Mouse (Mus musculus) hindbrain, postnatal 0 days (tissue): ENCODE results near the gene Gpr141. TPM values are rescaled to one million over a fixed set of nuclear protein-coding genes. Genes with fewer than 3 reads are reported as not detected.

Experiments
- ATAC-seq: fragments of 200-750 bp; cut with Nextera tagmentation; 2 replicates; pipeline ENCODE4 v1.8.0; 2017; ENCODE audit warnings: mild to moderate bottlenecking, moderate TSS enrichment, moderate library complexity
- DNase-seq: peaks from one replicate; pipeline ENCODE4 v3.0.0-alpha.2; 2015; ENCODE audit warnings: low spot score
- H3K27ac ChIP-seq: fragments of 300-500 bp; sonication (generic); 2 replicates; pipeline ENCODE4 v1.5.1; 2014; ENCODE audit warnings: mild to moderate bottlenecking
- H3K27me3 ChIP-seq: fragments of 300-500 bp; sonication (generic); 2 replicates; pipeline ENCODE4 v1.6.1; 2014; ENCODE audit warnings: low read length, mixed read lengths; ENCODE audit not compliant: insufficient read depth
- H3K36me3 ChIP-seq: fragments of 300-500 bp; sonication (generic); 2 replicates; pipeline ENCODE4 v1.6.1; 2014; ENCODE audit warnings: low read length, mixed read lengths; ENCODE audit not compliant: insufficient read depth
- H3K4me1 ChIP-seq: fragments of 300-500 bp; sonication (generic); 2 replicates; pipeline ENCODE4 v1.6.1; 2014; ENCODE audit warnings: antibody characterized with exemption, low read length, mixed read lengths; ENCODE audit not compliant: insufficient read depth
- H3K4me2 ChIP-seq: fragments of 300-500 bp; sonication (generic); 2 replicates; pipeline ENCODE4 v1.6.1; 2014; ENCODE audit warnings: low read depth, mild to moderate bottlenecking, low read length, moderate library complexity, mixed read lengths
- H3K4me3 ChIP-seq: fragments of 300-500 bp; sonication (generic); 2 replicates; pipeline ENCODE4 v1.5.1; 2014; ENCODE audit warnings: low read length
- H3K9ac ChIP-seq: fragments of 300-500 bp; sonication (generic); replicated peaks from 2 replicates; pipeline ENCODE4 v1.6.1; 2014; ENCODE audit warnings: mild to moderate bottlenecking, low read length, moderate library complexity, mixed read lengths
- H3K9me3 ChIP-seq: fragments of 300-500 bp; sonication (generic); 2 replicates; pipeline ENCODE4 v1.6.1; 2016; ENCODE audit warnings: low read length, mixed read lengths
- CTCF ChIP-seq: IDR thresholded peaks from 2 replicates; pipeline ENCODE4 v1.5.1; 2016; ENCODE audit warnings: antibody characterized with exemption, control low read depth, low read depth
- WGBS: fragments of 180-500 bp; shearing (Covaris S2); extraction: QIAGEN DNeasy Blood & Tissue Kit; methylation state at CpG from one replicate; pipeline ENCODE4 v1.1.7; 2014; 5-methylcytosine and 5-hydroxymethylcytosine counted together
- polyA plus RNA-seq: library from polyadenylated mRNA; unstranded; fragments of >200 nt; fragmentation: Nextera tagmentation; extraction: Ambion mirVana; gene quantifications from 2 replicates; pipeline ENCODE4 v1.2.1, GENCODE M21; 2015
- total RNA-seq: library from RNA; depleted of rRNA; stranded (reverse); fragments of >200 nt; gene quantifications from 2 replicates; pipeline ENCODE4 v1.2.3, GENCODE M21; 2014

The Gpr141 gene
- total and polyA plus RNA-seq, 2 experiments from 2014 or later = 0.10 to 3.0 TPM

- Histone ChIP-seq H3K27me3 (no peaks in the 10 kb centered on the region), H3K9me3 (no peaks in the 10 kb centered on the region), H3K9ac (no peak overlapping the region), H3K4me3 (no peak overlapping the region), H3K4me1 (no peaks in the 10 kb centered on the region), H3K27ac (no peak overlapping the region), H3K4me2 (no peak overlapping the region), H3K36me3 (no peaks in the 10 kb centered on the region)
- WGBS = 21% methylated on average over 2 of the region's 2 CpGs
- no peak for TF ChIP-seq CTCF
- peak; percentile 63; the same call in 1 of the 2 replicates for ATAC-seq
- DNase-seq = no peak
Observed at GRCm38 (mm10) chr13:19745741-19746140, 78.3 kb downstream of the Gpr141 start.

DNA sequence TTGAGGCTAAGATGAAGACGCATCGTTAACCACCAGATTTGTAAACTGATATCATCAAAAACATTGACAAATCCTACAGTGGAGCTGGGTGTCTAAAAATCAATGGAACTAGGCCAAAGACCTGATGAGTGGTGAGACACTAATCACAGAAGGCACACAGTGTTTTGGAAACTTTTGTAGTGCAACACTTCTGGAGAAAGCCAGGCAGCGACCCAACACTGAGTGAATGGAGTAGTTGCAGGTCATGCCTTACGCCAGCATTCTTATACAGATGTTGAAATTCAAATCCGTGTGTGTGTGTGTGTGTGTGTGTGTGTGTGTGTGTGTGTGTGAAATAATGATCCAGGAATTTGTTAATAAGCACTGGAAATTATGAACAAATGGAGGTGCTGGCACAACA is 79.5 kb downstream of the Gpr141 start:
- Histone ChIP-seq H3K36me3 (no peaks in the 10 kb centered on the region), H3K4me2 (no peak overlapping the region), H3K4me1 (no peaks in the 10 kb centered on the region), H3K9me3 (no peaks in the 10 kb centered on the region), H3K27ac (no peak overlapping the region), H3K27me3 (no peaks in the 10 kb centered on the region), H3K4me3 (no peak overlapping the region), H3K9ac (no peak overlapping the region)
- TF ChIP-seq CTCF = no peak
- 87% methylated on average over 5 of the region's 5 CpGs for WGBS
- ATAC-seq (no peak), DNase-seq (no peak)

GRCm38 (mm10) chr13:19734597-19734996 is 89.5 kb downstream of the Gpr141 start:
- ATAC-seq = no peak

DNA sequence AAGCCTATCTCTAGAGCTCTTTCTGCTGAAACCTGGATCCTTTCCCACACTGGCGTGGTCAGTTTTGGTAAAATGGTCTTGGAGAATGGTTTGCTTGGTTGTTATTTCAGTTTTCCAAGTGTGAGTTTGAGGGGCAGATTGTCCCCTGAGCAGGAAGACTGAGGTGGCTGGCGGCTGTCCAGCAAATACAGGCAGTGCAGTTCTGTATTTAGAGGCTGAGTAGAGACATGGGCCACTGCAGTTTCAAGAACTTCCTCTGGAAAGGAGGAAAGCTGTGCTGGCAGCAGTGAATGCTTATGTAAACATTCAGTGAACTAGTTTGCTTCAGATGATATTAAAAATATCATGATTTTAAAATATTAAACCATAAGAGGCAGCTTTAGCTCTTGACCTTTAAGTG is 93.2 kb downstream of the Gpr141 start:
- no peaks in the 10 kb centered on the region for H3K36me3 ChIP-seq
- H3K4me2 ChIP-seq = no peak overlapping the region
- H3K9me3 ChIP-seq = no peaks in the 10 kb centered on the region
- no peaks in the 10 kb centered on the region for H3K27me3 ChIP-seq
- no peaks in the 10 kb centered on the region for H3K4me1 ChIP-seq
- ATAC-seq (no peak), DNase-seq (no peak)
- no peak overlapping the region for H3K9ac ChIP-seq
- no peak overlapping the region for H3K4me3 ChIP-seq
- no peak overlapping the region for H3K27ac ChIP-seq
- WGBS = 72% methylated on average over 2 of the region's 2 CpGs
- TF ChIP-seq CTCF = no peak

More at GRCm38 (mm10) chr13:19734597-19734996, 89.5 kb downstream of the Gpr141 start:
- H3K4me3 ChIP-seq = no peak overlapping the region
- no peaks in the 10 kb centered on the region for H3K9me3 ChIP-seq
- 68% methylated on average over 5 of the region's 5 CpGs for WGBS
- no peak overlapping the region for H3K9ac ChIP-seq
- no peaks in the 10 kb centered on the region for H3K36me3 ChIP-seq
- H3K4me2 ChIP-seq = no peak overlapping the region
- TF ChIP-seq CTCF = no peak
- no peaks in the 10 kb centered on the region for H3K27me3 ChIP-seq
- no peaks in the 10 kb centered on the region for H3K4me1 ChIP-seq
- DNase-seq = no peak
- no peak overlapping the region for H3K27ac ChIP-seq

GRCm38 (mm10) chr13:19718954-19719353 is 105.1 kb downstream of the Gpr141 start:
- H3K4me2 ChIP-seq = no peak overlapping the region
- 39% methylated on average over 5 of the region's 5 CpGs for WGBS
- H3K4me3 ChIP-seq = no peak overlapping the region
- no peaks in the 10 kb centered on the region for H3K9me3 ChIP-seq
- no peaks in the 10 kb centered on the region for H3K27me3 ChIP-seq
- DNase-seq = peak; percentile 50
- TF ChIP-seq CTCF = no peak
- no peak overlapping the region for H3K27ac ChIP-seq
- H3K36me3 ChIP-seq = no peaks in the 10 kb centered on the region
- peaks cover 6% of the 10 kb centered on the region; the same call in 1 of the 2 replicates for H3K4me1 ChIP-seq
- no peak for ATAC-seq
- no peak overlapping the region for H3K9ac ChIP-seq

DNA sequence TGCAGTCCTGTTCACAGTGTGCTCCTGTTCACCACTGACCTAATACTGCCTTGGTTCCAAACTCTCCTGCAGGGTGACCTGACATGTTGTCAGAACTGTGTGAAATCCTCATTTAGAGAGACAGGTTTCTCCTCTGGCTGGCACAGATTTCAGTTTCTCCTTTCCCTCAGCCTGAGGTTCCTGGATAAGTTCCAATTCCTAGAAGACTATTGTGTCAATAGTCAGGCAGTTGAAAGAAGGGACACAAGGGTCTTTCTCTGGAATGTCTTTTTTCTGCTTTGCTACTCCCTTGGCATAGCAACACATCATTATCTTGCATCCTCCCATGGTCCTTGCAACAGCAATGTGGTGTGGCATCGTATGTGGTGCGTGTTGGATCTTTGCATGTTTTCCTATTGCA is 106.9 kb downstream of the Gpr141 start:
- no peak overlapping the region for H3K4me3 ChIP-seq
- WGBS = 43% methylated on average over 2 of the region's 2 CpGs
- H3K9me3 ChIP-seq = no peaks in the 10 kb centered on the region
- peak; percentile 30 for DNase-seq
- H3K4me2 ChIP-seq = no peak overlapping the region
- 0 out of 2 replicates have a peak, but pooled peaks have one; percentile 43 for ATAC-seq
- TF ChIP-seq CTCF = no peak
- peaks cover 6% of the 10 kb centered on the region; the same call in 1 of the 2 replicates for H3K4me1 ChIP-seq
- no peaks in the 10 kb centered on the region for H3K27me3 ChIP-seq
- H3K36me3 ChIP-seq = no peaks in the 10 kb centered on the region
- H3K27ac ChIP-seq = no peak overlapping the region
- no peak overlapping the region for H3K9ac ChIP-seq

DNA sequence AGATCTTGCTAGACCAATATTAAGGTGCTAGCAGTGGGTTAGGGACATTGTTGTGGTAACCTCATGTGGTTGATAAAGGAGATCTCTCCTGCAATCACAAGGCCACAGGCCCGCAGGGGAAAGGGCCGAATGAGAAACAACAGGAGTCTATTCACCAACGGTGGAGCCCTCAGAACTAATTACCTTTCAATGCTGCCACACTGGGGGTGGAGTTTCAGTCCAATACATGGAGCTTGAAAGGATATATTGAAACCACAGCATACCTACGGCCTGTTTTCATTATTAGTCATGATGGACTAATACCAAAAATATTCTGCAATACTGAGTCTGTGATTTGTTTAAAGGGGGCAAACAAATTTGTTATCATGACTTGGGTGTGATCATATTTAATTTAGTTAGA is 120.3 kb downstream of the Gpr141 start:
- Histone ChIP-seq H3K36me3 (no peaks in the 10 kb centered on the region), H3K9me3 (no peaks in the 10 kb centered on the region), H3K9ac (no peak overlapping the region), H3K4me3 (no peak overlapping the region), H3K4me1 (no peaks in the 10 kb centered on the region), H3K27me3 (no peaks in the 10 kb centered on the region), H3K4me2 (no peak overlapping the region), H3K27ac (no peak overlapping the region)
- no peak for ATAC-seq
- DNase-seq = no peak
- 30% methylated on average over 4 of the region's 4 CpGs for WGBS
- no peak for TF ChIP-seq CTCF
